Mouse (Mus musculus): ENCODE results near the gene Cmtm8.

- TF ChIP-seq ZC3H11A (IDR thresholded peaks at IDR 0.05; ENCODE audit: borderline replicate concordance, low read depth, low read length) (no peak), HCFC1 (IDR thresholded peaks at IDR 0.05; ENCODE audit: borderline replicate concordance, insufficient read depth, low read length) (no peak), CHD2 (IDR thresholded peaks at IDR 0.05; ENCODE audit: low read depth, low read length) (no peak), ZNF384 (IDR thresholded peaks at IDR 0.05; ENCODE audit: low read depth, low read length) (no peak), MAFK (IDR thresholded peaks at IDR 0.05; ENCODE audit: insufficient read depth, low read depth, low read length) (no peak)
These were observed 54.4 kb downstream of the Cmtm8 start for GRCm38 (mm10) chr9:114789557-114789956.

All from ES-E14 (cell line).